Mouse (Mus musculus) embryonic stem cell, embryonic (primary cell): ENCODE results near the gene Hist1h2bc.

Experiments
- CTCF ChIA-PET, 4 experiments: fragments of 300-600 bp in 2 of 4; fragments of 350-600 bp in 2 of 4; sonication (Branson Sonifier 250); formaldehyde crosslinking; loops; one replicate each; lab custom pipeline; 2022; ENCODE audit warnings: inconsistent platforms in 2 of 4; lab: Charles Lee
- POLR2A ChIA-PET, 4 experiments: fragments of 300-600 bp in 2 of 4; fragments of 350-600 bp in 2 of 4; sonication (Branson Sonifier 250); formaldehyde crosslinking; loops; one replicate each; lab custom pipeline; 2022; ENCODE audit warnings: antibody characterized with exemption in 4 of 4, inconsistent platforms in 1 of 4; lab: Charles Lee

The Hist1h2bc gene

DNA sequence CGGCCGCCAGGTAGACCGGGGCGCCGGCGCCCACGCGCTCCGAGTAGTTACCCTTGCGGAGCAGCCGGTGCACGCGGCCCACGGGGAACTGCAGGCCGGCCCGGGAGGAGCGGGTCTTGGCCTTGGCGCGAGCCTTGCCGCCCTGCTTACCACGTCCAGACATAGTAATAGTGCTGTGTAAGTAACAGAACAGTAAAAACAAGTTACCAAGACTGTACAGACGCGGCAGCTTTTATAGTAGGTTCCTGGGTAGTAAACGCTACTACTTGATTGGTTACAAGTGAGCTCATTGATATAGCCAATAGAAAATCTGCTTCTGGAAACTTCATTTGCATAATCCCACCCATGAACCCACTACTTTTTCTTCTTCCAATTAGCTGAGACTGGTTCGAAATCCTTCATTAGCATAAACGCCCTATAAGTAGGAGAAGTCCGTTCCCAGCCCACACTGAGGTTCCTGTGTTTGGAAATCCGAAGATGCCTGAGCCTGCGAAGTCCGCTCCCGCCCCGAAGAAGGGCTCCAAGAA is at the start of gene Hist1h2bc, which contains the start of gene Hist1h2ac:
TSS of gene Hist1h2bc (plus strand) at position 445 of the 527 bp plus-strand sequence.
TSS of gene Hist1h2ac (minus strand) at position 194 of the 527 bp plus-strand sequence.
- ChIA-PET CTCF (interaction anchor here (0.6 to 2.8 kb wide), 8 partner anchors 13 to 732 kb away, joined by 3 to 23 read pairs (median 4); partner anchors contain the start of genes Hist1h4c (in 3 of the 4), Hist1h3b (in 1 of the 4) and Hist1h4a (in 1 of the 4)), POLR2A (interaction anchor here (0.5 to 10.4 kb wide), 202 partner anchors 7 to 1967 kb away, joined by 3 to 469 read pairs (median 7); partner anchors contain the start of genes Hist1h1a (in 4 of the 4), Hist1h1c (in 4 of the 4), Hist1h1t (in 4 of the 4) and Hist1h2ae (in 4 of the 4))

- POLR2A ChIA-PET = interaction anchor here in 3 of 4 experiments (0.9 to 14.2 kb wide), 3 partner anchors 23 to 24 kb away, joined by 3 to 92 read pairs (median 14); partner anchors contain the start of genes Hist1h2ac (in 3 of the 3) and Hist1h2bc (in 3 of the 3)
- CTCF ChIA-PET = no interaction called here
These were observed 24.2 kb upstream of the Hist1h2bc start for GRCm38 (mm10) chr13:23659636-23660366.

- CTCF ChIA-PET = no interaction called here
- POLR2A ChIA-PET = interaction anchor here in 3 of 4 experiments (0.8 to 14.2 kb wide), 8 partner anchors 20 to 107 kb away, joined by 3 to 92 read pairs (median 4); partner anchors contain the start of genes Hist1h2ac (in 3 of the 3), Hist1h2bc (in 3 of the 3), Hist1h2be (in 1 of the 3) and Hist1h4a (in 1 of the 3)
These were observed 21.5 kb upstream of the Hist1h2bc start for GRCm38 (mm10) chr13:23662536-23662935.

- POLR2A ChIA-PET = interaction anchor here (0.6 to 10.4 kb wide), 64 partner anchors 8 to 1639 kb away, joined by 3 to 469 read pairs (median 24); partner anchors contain the start of genes Hist1h4c (in 4 of the 4), Hist1h1a (in 3 of the 4), Hist1h1c (in 3 of the 4) and Hist1h1e (in 3 of the 4)
- CTCF ChIA-PET = no interaction called here
These were observed 1.9 kb upstream of the Hist1h2bc start for GRCm38 (mm10) chr13:23681990-23682582.

GRCm38 (mm10) chr13:23682623-23682946 is 1.4 kb upstream of the Hist1h2bc start:
- CTCF ChIA-PET = interaction anchor here in 2 of 4 experiments (0.6 to 2.8 kb wide), 3 partner anchors 15 to 72 kb away, joined by 3 to 23 read pairs (median 5); partner anchors contain the start of gene Hist1h4c (in 2 of the 2)

GRCm38 (mm10) chr13:23682947-23683754 is 848 bp upstream of the Hist1h2bc start:
- ChIA-PET POLR2A (interaction anchor here (0.5 to 10.4 kb wide), 190 partner anchors 8 to 1929 kb away, joined by 3 to 469 read pairs (median 7); partner anchors contain the start of genes Hist1h1a (in 4 of the 4), Hist1h2ae (in 4 of the 4), Hist1h2be (in 4 of the 4) and Hist1h2bg (in 4 of the 4)), CTCF (interaction anchor here in 3 of 4 experiments (0.6 to 2.8 kb wide), 5 partner anchors 14 to 77 kb away, joined by 3 to 23 read pairs (median 5); partner anchors contain the start of genes Hist1h4c (in 3 of the 3) and Hist1h4a (in 1 of the 3))

More at GRCm38 (mm10) chr13:23682623-23682946, 1.4 kb upstream of the Hist1h2bc start:
- POLR2A ChIA-PET = interaction anchor here (0.7 to 10.4 kb wide), 79 partner anchors 8 to 1640 kb away, joined by 3 to 469 read pairs (median 22); partner anchors contain the start of genes Hist1h1a (in 3 of the 4), Hist1h1c (in 3 of the 4), Hist1h1e (in 3 of the 4) and Hist1h1t (in 3 of the 4)

GRCm38 (mm10) chr13:23684295-23684945 is 421 bp downstream of the Hist1h2bc start:
- POLR2A ChIA-PET = interaction anchor here (0.5 to 10.4 kb wide), 198 partner anchors 10 to 1967 kb away, joined by 3 to 469 read pairs (median 7); partner anchors contain the start of genes Hist1h1a (in 4 of the 4), Hist1h1c (in 4 of the 4), Hist1h1t (in 4 of the 4) and Hist1h2ae (in 4 of the 4)
- CTCF ChIA-PET = interaction anchor here (0.6 to 2.8 kb wide), 9 partner anchors 13 to 732 kb away, joined by 3 to 23 read pairs (median 4); partner anchors contain the start of genes Hist1h4c (in 2 of the 4), Hist1h3b (in 1 of the 4), Hist1h4a (in 1 of the 4) and Hist1h4b (in 1 of the 4)

- ChIA-PET CTCF (interaction anchor here in 2 of 4 experiments (2.0 to 2.8 kb wide), 2 partner anchors 13 kb away, joined by 9 to 23 read pairs; partner anchors contain the start of gene Hist1h4c (in 2 of the 2)), POLR2A (interaction anchor here (0.5 to 10.4 kb wide), 94 partner anchors 9 to 1968 kb away, joined by 3 to 469 read pairs (median 19); partner anchors contain the start of genes Hist1h1c (in 4 of the 4), Hist1h1t (in 4 of the 4), Hist1h2be (in 4 of the 4) and Hist1h3b (in 4 of the 4))
These were observed 1.3 kb downstream of the Hist1h2bc start for GRCm38 (mm10) chr13:23685121-23685861.

GRCm38 (mm10) chr13:23685966-23686365 is 2.0 kb downstream of the Hist1h2bc start:
- ChIA-PET CTCF (no interaction called here), POLR2A (interaction anchor here (0.5 to 10.4 kb wide), 41 partner anchors 10 to 1899 kb away, joined by 3 to 469 read pairs (median 54); partner anchors contain the start of genes Hist1h1c (in 4 of the 4), Hist1h1e (in 3 of the 4), Hist1h1t (in 3 of the 4) and Hist1h2bb (in 3 of the 4))

GRCm38 (mm10) chr13:23687181-23687580 is 3.2 kb downstream of the Hist1h2bc start:
- CTCF ChIA-PET = no interaction called here
- POLR2A ChIA-PET = interaction anchor here in 2 of 4 experiments (1.2 to 10.4 kb wide), 6 partner anchors 10 to 102 kb away, joined by 3 to 352 read pairs (median 84); partner anchors contain the start of genes Hist1h4c (in 2 of the 2), Hist1h1a (in 1 of the 2), Hist1h1c (in 1 of the 2) and Hist1h1t (in 1 of the 2)

GRCm38 (mm10) chr13:23687907-23688306 is 3.9 kb downstream of the Hist1h2bc start:
- CTCF ChIA-PET = no interaction called here
- POLR2A ChIA-PET = interaction anchor here in 2 of 4 experiments (1.0 to 15.5 kb wide), 9 partner anchors 9 to 107 kb away, joined by 3 to 573 read pairs (median 5); partner anchors contain the start of genes Hist1h4c (in 2 of the 2), Hist1h1a (in 1 of the 2), Hist1h1c (in 1 of the 2) and Hist1h1t (in 1 of the 2)

GRCm38 (mm10) chr13:23688956-23689355 is 5.0 kb downstream of the Hist1h2bc start:
- ChIA-PET POLR2A (interaction anchor here in 3 of 4 experiments (0.6 to 15.5 kb wide), 14 partner anchors 8 to 218 kb away, joined by 3 to 573 read pairs (median 4); partner anchors contain the start of genes Hist1h4c (in 2 of the 3), Hist1h1a (in 1 of the 3), Hist1h1c (in 1 of the 3) and Hist1h1t (in 1 of the 3)), CTCF (no interaction called here)

GRCm38 (mm10) chr13:23689459-23689858 is 5.5 kb downstream of the Hist1h2bc start:
- ChIA-PET CTCF (no interaction called here), POLR2A (interaction anchor here in 3 of 4 experiments (0.7 to 15.5 kb wide), 10 partner anchors 8 to 134 kb away, joined by 3 to 573 read pairs (median 5); partner anchors contain the start of genes Hist1h4c (in 2 of the 3), Hist1h1a (in 1 of the 3), Hist1h1c (in 1 of the 3) and Hist1h1t (in 1 of the 3))

DNA sequence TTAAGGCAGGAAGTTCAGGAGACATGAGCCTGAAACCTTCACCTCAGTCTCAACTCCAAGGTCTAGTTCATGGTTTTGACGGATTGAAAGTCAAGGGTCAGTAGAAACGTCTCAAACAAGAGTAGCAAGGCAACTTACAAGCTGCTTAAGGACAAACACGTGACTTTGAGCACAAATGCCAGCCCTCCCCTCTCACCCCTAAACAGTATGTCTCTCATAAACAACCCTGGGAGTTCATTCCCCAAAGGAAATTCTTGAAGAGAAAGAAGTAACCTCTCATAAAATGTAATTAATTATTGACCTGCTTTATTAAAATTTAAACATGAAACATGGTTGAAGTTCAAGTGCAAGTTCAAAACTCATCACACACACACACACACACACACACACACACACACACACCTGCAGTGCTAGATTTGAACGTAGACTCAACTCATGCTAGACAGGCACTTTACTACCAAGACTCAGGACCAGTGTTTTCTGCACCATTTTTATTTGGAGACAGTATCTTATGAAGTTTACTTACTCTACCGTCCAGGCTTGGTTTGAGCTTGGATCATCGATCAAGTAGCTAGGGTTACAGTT is 9.9 kb downstream of the Hist1h2bc start:
- POLR2A ChIA-PET = interaction anchor here (0.9 to 15.5 kb wide), 12 partner anchors 9 to 139 kb away, joined by 3 to 573 read pairs (median 12); partner anchors contain the start of genes Hist1h2ac (in 3 of the 4), Hist1h2bc (in 3 of the 4), Hist1h1c (in 2 of the 4) and Hist1h2bb (in 2 of the 4)
- CTCF ChIA-PET = no interaction called here
